Mouse (Mus musculus): Measurements from ENCODE around the gene Ccdc88b.

The Ccdc88b gene

GRCm38 (mm10) chr19:6856281-6857002 lies 1.6 kb downstream of the Ccdc88b start:
- peak; percentile 61 to 65 for DNase-seq

DNA sequence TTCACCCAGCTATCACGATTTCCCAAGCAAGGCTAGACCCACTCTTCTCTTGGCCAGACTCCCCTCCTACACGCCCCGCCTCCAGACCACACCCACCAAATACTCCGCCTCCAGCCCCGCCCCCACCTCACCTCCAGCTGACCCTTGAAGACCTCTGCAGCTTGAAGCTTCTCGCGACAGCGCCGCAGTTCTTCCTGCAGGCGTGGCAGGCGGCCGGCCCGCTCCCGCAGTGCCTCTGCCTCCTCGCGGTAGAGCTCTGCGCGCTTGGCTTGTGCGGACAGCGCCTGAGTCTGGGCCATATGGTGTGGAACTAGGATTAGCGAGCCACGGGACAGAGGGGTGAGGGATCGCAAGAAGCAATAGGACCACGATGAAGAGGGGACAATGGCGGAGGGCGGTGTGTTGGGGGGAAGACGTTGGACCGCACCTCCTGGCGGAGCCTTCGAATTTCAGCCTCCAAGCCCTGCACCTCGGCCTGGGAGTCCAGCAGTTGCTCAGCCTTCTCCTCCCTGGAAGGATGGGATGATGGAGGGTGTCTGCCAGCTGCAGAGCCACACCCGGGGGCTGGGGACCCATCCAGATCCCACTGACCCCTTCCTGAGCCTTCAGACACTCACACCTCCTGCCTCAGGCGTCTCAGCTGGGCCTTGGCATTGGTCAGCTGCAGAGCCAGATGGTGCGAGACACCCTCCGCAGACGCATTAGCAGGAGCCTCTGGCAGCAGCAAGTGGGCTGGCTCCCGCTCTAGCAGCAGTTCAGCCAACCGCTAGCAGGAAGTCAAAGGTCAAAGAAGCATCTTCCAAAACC lies 2.6 kb downstream of the Ccdc88b start:
- no peak for DNase-seq

DNA sequence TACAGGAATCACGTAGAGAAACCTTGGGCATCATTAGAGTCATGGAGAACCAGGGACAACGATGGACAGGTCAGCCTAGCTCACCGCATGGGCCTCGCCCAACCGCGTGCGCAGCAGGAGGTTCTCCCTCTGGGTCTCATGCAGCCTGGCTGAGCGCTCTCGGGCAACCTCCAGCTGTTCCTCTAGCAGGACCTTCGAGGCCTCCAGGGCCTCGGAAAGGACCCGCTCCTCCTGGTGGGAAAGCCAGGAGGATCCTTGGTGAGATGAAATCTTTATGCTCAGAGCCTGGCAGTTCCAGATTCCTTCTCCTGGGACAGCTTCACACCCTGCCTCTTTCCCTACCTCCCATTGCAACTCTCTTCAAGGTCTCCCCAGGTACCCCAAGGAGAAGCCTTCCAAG lies 3.4 kb downstream of the Ccdc88b start:
- DNase-seq, result no peak

- DNase-seq, result no peak
Measured at GRCm38 (mm10) chr19:6853903-6854302, 4.1 kb downstream of the Ccdc88b start.

- DNase-seq, result no peak
Measured at GRCm38 (mm10) chr19:6852393-6853305, 5.4 kb downstream of the Ccdc88b start.

GRCm38 (mm10) chr19:6851497-6851896 lies 6.5 kb downstream of the Ccdc88b start:
- DNase-seq, result no peak

GRCm38 (mm10) chr19:6849506-6850068 lies 8.4 kb downstream of the Ccdc88b start:
- no peak for DNase-seq

DNA sequence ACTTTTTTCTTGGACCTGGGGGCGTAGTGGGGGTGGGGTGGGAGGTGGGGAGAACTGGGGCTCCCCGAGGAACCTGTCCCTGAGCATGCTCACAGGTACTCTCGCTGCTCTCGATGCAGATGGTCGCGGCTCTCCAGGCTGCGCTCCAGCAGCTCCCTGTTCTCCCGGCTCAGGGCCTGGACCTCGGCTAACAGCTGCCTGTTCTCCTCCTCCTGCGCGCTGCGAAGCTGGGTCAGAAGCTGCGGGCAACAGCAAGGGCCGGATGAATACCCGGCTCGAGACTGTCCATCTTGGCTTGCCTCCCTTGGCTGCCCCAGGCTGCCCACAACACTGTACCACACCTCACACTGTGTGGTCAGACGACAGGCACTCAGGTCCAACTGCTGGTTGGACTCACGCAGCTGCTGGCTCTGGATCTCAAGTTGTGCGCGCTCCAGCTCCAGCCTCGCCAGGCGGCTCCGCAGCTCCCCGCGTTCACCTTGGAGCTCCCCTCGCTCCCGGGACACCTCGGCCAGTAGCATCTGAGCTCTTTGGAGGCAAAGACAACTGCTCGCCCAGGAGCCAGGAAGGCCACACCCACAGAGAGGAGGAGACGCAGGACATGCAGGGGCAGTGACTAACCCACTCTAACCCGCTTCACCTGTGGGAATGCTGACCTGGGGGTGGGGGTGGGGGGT lies 10.0 kb downstream of the Ccdc88b start:
- DNase-seq, result no peak

DNA sequence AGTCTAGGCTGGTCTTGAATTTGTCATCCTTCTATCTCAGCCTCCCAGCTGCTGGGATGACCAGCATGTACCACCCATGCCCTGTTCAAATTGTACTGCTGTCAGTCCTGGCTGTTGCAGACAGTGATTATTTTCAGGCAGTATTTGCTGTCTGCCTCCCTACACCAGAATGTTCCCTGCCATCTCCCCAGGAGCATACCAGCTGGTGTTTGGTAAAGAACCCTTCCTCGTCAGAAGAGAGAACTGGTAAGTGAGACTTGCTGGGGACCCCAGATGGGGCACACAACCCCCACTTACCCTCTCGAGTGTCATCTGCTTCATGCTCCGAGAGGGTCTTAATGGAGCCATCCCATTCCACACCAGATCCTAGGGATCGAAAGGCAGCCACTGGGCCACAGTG lies 12.0 kb downstream of the Ccdc88b start:
- no peak for DNase-seq

GRCm38 (mm10) chr19:6842353-6842752 lies 15.7 kb downstream of the Ccdc88b start:
- DNase-seq, result no peak

DNA sequence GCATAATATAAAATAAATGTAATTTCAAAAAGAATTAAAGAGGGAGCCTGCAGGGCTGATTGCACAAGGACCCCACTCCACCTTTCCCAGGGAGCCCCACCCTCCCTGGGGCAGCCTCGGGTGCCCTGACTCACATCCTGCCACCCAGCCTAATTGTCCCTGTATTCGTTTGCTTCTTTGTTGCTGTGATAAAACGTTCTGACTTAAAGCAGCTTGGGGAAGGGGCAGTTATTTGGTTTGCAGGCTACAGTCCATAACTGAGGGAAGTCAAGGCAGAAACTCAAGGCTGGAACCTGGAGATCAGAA lies 16.8 kb downstream of the Ccdc88b start:
- peak; percentile 20 to 24 for DNase-seq

DNA sequence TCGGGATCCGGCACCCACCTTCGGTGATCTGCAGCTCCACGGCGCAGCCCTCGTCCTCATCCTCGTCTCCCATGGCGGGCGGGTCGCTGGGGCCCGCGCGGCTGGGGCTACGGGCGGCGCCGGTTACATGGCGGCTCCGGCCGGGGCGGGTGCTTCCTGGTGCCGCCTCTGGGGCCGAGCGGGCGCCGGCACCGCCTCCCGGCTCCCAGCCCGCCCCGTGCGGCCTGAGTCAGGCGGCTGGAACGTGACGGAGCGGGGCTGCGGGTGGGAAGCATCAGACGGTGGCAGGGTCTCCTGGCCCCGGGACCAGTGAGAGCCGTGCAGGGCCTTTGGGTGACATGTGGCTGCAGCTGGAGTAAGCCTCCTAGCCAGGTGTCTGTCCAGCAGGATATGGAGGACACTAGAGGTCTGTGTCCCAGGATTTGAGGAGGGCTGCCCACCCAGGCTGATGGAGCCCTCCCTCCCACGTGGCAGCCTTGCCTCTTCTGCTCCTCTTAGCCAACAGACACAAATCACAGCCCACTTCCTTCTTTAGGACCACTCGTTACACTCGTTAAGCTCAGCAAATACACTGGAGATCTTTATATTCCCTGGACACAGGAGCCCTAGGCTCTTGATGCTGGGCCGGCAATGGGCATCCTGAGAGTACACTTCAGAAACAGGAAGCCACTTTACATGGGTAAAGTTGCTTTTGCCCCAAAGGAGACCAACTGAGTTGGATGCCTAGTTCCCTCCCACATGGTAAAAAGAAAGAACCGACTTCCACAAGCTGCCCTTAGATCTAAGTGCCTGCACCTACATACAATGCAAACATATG lies 17.3 kb downstream of the Ccdc88b start, which contains the start of gene Rps6ka4:
TSS of gene Rps6ka4 (minus strand) at position 162 of the 817 bp plus-strand sequence.
- DNase-seq, result peak; percentile 54 to 57

- DNase-seq, result peak in 1 of 2 experiments; percentile 11
Measured at GRCm38 (mm10) chr19:6839615-6840474, 18.2 kb downstream of the Ccdc88b start.

DNA sequence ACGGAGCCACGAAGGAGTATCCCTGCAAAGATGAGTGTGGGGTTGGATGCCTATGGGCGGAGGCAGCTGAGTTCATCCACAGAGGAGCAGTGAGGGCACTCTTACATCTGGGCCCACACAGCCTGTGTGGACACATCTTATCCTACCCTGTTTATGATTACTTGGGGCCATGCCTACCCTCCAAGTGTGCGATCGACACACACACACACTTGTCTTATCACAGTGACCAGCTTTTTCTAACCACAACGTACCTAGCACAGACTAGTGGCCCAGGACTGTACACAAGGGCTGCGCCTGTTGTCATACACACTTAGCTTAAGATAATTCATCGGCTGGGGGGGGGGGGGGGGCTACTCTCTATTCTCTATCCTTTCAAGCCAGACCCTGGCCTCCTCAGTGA lies 25.6 kb downstream of the Ccdc88b start:
- DNase-seq, result no peak

GRCm38 (mm10) chr19:6831331-6831730 lies 26.7 kb downstream of the Ccdc88b start:
- no peak for DNase-seq

GRCm38 (mm10) chr19:6830556-6831316 lies 27.3 kb downstream of the Ccdc88b start:
- DNase-seq, result no peak

DNA sequence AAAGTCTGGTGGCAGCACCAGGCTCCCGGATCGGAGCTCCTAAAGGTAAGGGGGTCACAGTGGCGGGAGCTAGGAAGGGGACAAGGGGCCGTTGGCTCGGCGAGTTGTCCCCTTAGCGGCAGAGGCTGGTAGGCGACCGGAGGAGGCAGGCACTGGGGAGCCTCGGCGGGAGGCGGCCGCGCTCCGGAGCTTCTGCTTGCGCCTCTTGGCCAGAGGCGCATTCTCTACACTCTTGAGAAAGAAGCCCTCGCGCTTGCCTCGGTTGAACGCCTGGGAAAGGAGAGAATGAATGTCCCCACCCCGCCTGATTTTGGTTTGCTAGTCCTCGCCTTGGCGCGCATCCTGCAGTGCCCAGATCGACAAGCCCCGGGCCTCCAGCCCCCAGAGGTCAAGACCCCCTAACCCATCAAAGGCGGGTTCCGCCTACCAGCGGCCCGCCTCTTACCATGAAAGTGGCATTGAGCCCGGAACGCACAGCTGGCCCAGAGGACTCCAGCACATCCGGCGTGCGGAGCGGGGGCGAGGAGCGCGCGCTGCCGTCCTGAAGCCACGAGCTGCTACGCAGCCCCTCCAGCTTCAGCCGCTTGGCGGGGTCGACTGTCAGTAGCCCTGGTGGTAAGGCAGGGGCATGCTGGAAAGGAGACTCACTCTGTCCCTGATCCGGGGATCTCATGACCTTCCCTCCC lies 28.0 kb downstream of the Ccdc88b start:
- no peak for DNase-seq

DNA sequence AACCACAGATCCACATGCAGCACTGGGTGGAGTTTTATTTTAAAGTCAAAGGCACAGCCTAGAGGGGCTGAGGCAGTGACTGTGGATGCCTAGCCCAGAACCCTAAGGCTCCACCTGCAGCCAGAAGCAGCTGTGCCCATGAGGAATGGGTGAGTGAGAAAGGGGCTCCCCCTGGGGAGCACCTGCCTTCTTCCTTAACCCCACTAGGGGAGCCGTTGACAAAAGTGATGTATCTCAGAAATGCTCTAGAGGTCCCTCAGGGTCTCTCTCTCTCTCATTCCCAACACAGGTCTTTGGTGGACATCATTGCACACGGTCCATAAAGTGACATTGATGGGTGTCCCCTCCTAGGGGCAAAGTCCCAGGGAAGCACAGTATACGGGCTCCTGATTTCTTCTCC lies 28.9 kb downstream of the Ccdc88b start:
- DNase-seq, result peak; percentile 36 to 41

GRCm38 (mm10) chr19:6826601-6827000 lies 31.4 kb downstream of the Ccdc88b start:
- no peak for DNase-seq

Measured in B cell, adult 2 months (primary cell).